Mouse (Mus musculus) forebrain, postnatal 0 days (tissue): ENCODE results near the gene Rab27a. TPM values are rescaled to one million over a fixed set of nuclear protein-coding genes. Genes with fewer than 3 reads are reported as not detected.

Source experiments
- ATAC-seq: fragments of 200-750 bp; cut with Nextera tagmentation; 2 replicates; pipeline ENCODE4 v1.8.0; 2017; ENCODE audit warnings: mild to moderate bottlenecking, moderate library complexity
- DNase-seq: peaks from one replicate; pipeline ENCODE4 v3.0.0-alpha.2; 2015
- H3K27ac ChIP-seq: fragments of 300-500 bp; sonication (generic); 2 replicates; pipeline ENCODE4 v1.5.1; 2014; ENCODE audit warnings: low read depth, mild to moderate bottlenecking, antibody characterized with exemption, low read length, moderate library complexity, mixed read lengths
- H3K27me3 ChIP-seq: fragments of 300-500 bp; sonication (generic); 2 replicates; pipeline ENCODE4 v1.6.1; 2014; ENCODE audit warnings: mild to moderate bottlenecking, low read length, mixed read lengths; ENCODE audit not compliant: insufficient read depth
- H3K36me3 ChIP-seq: fragments of 300-500 bp; sonication (generic); 2 replicates; pipeline ENCODE4 v1.6.1; 2014; ENCODE audit warnings: mild to moderate bottlenecking, moderate library complexity; ENCODE audit not compliant: insufficient read depth
- H3K4me1 ChIP-seq: fragments of 300-500 bp; sonication (generic); 2 replicates; pipeline ENCODE4 v1.6.1; 2014; ENCODE audit warnings: antibody characterized with exemption; ENCODE audit not compliant: insufficient read depth
- H3K4me2 ChIP-seq: fragments of 300-500 bp; sonication (generic); 2 replicates; pipeline ENCODE4 v1.6.1; 2014; ENCODE audit warnings: low read depth, mild to moderate bottlenecking, moderate library complexity
- H3K4me3 ChIP-seq: fragments of 300-500 bp; sonication (generic); 2 replicates; pipeline ENCODE4 v1.5.1; 2014; ENCODE audit warnings: low read depth, low read length, mixed read lengths
- H3K9ac ChIP-seq: fragments of 300-500 bp; sonication (generic); 2 replicates; pipeline ENCODE4 v1.6.1; 2014; ENCODE audit warnings: mild to moderate bottlenecking
- H3K9me3 ChIP-seq: fragments of 300-500 bp; sonication (generic); 2 replicates; pipeline ENCODE4 v1.6.1; 2016; ENCODE audit warnings: low read length
- CTCF ChIP-seq: sonication (generic); IDR thresholded peaks from 2 replicates; pipeline ENCODE4 v1.5.1; 2016; ENCODE audit warnings: antibody characterized with exemption, control low read depth, low read depth
- WGBS: fragments of 180-500 bp; shearing (Covaris S2); extraction: QIAGEN DNeasy Blood & Tissue Kit; methylation state at CpG from one replicate; pipeline ENCODE4 v1.1.7; 2014; 5-methylcytosine and 5-hydroxymethylcytosine counted together
- polyA plus RNA-seq: library from polyadenylated mRNA; unstranded; fragments of >200 nt; fragmentation: Nextera tagmentation; extraction: Ambion mirVana; gene quantifications from 2 replicates; pipeline ENCODE4 v1.2.1, GENCODE M21; 2015
- total RNA-seq: library from RNA; depleted of rRNA; stranded (reverse); fragments of >200 nt; gene quantifications from 2 replicates; pipeline ENCODE4 v1.2.3, GENCODE M21; 2014

Gene Rab27a
- total and polyA plus RNA-seq, 2 experiments from 2014 or later: 2.3 to 5.6 TPM

DNA sequence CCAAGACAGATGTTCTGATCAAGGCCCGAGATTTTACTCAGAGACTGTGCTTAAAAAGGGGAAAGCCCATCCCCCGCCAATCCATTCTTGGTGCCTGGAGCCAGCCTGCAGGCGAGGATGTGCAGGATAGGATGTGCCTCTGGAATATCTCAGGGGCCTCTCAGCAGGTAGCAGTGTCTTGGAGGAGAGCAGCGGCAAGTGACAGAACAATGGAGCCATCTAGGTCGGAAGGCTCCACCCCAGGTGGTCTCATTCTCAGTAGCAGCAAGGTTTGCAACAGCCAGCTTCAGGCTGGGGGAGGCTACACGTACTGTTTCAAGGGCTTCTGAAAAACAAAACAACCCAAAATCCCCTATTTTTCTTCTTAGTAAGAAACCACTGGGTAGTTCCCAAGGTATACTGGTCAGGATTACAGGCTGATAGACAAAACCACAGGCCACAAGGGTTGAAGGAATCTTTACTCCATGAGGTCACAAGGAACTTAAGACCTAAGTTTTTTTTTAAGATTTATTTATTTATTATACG lies 35.2 kb downstream of the Rab27a start:
- no peak for TF ChIP-seq CTCF
- no peak overlapping the region for H3K27ac ChIP-seq
- DNase-seq: no peak
- H3K9me3 ChIP-seq: no peaks in the 10 kb centered on the region
- H3K36me3 ChIP-seq: no peaks in the 10 kb centered on the region
- no peak overlapping the region for H3K4me2 ChIP-seq
- H3K4me3 ChIP-seq: no peak overlapping the region
- H3K9ac ChIP-seq: no peak overlapping the region
- WGBS: 35% methylated on average over 7 of the region's 7 CpGs
- H3K4me1 ChIP-seq: no peaks in the 10 kb centered on the region
- no peaks in the 10 kb centered on the region for H3K27me3 ChIP-seq
- ATAC-seq: no peak

DNA sequence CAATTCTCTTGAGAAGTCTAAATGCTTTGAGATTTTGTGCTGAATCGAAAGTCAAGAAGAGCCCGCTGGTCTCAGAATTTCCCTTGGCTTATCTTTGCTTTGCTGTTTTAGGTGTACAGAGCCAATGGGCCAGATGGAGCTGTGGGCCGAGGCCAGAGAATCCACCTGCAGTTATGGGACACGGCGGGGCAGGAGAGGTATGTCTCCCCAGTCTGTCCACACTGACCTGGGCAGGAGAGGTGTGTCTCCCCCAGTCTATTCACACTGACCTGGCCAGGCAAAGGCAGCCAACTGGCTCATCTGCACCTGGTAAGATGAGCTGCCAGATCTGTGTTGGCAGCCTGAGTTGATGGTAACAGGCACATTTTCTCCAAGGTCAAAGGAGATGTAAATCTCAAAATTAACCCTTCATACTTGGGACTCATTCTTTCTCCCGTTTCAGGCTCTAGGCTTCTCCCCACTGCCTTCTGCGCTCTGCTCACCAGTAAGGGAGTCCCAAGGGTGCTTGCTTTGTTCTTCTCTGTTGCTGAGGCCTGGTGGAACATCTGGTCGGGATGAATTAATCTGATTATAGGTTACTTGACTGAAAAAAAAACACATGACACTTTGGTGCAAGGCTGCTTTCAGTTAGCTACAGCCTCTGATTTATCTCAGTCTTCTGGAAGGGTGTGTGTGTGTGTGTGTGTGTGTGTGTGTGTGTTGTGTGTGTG lies 37.8 kb downstream of the Rab27a start:
- Histone ChIP-seq H3K36me3 (no peaks in the 10 kb centered on the region), H3K4me1 (no peaks in the 10 kb centered on the region), H3K4me2 (no peak overlapping the region), H3K4me3 (no peak overlapping the region), H3K27ac (no peak overlapping the region), H3K9ac (no peak overlapping the region), H3K9me3 (no peaks in the 10 kb centered on the region), H3K27me3 (no peaks in the 10 kb centered on the region)
- DNase-seq (no peak), ATAC-seq (no peak)
- no peak for TF ChIP-seq CTCF
- WGBS: 85% methylated on average over 8 of the region's 8 CpGs

DNA sequence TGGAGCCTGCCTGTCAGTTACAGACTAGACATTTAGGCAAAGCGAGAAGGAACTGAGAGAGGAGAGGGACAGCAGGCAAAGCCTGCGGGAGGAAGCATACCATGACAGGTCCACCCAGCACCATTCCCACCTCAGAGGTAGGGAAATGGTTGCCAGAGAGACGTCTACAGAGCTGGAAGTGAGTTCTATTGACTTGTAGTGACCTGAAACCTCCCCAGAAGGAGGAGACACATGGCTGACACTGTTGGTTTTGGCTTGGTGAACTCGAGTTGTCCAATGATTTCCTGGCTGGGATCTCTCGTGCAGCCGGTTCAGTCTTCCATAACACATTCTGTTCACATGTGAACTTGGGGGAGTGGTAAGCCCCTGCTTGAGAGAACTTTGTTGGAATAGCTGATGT lies 39.3 kb downstream of the Rab27a start:
- 78% methylated on average over 6 of the region's 6 CpGs for WGBS

DNA sequence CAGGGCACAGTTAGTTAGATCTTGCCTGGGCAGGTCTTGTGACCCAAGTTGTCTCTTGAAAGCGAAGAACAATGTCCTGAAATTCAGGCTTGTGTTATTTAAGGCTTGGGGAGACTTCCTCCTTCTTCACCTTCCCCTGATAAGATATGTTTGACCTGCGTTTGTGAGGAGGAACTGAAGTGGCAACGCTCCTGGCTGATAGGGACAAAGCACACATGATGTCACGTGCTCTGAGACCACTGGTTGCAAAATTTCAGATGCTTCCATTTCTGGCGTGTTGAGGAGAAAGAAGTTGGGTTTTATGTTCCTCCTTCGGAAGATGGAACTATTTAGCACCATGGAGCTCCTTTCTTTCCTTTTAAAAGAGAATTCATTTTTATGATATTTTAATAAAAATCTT lies 41.2 kb downstream of the Rab27a start:
- no peak for ATAC-seq
- no peak for DNase-seq

More for the DNA sequence above, 39.3 kb downstream of the Rab27a start:
- TF ChIP-seq CTCF: no peak
- Histone ChIP-seq H3K9me3 (no peaks in the 10 kb centered on the region), H3K4me3 (no peak overlapping the region), H3K27me3 (no peaks in the 10 kb centered on the region), H3K9ac (no peak overlapping the region), H3K4me1 (no peaks in the 10 kb centered on the region), H3K4me2 (no peak overlapping the region), H3K27ac (no peak overlapping the region), H3K36me3 (no peaks in the 10 kb centered on the region)
- DNase-seq (no peak), ATAC-seq (no peak)

DNA sequence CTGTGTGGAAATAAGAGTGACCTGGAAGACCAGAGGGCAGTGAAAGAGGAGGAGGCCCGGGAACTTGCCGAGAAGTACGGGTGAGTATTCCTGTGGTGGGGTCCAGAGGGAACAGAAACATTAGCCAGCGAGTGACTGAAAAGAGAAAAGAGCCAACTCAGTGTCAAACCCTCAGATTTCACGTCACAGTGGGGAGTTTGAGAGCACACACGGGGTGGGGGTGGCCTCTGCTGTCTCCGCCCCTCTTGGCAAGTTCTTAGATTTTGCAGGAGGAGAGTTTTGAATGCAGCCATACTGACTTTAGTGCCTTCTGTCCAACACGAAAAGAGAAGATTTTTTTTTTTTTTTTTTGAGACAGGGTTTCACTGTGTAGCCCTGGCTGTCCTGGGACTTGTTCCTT lies 42.5 kb downstream of the Rab27a start:
- no peak overlapping the region for H3K27ac ChIP-seq
- no peak for TF ChIP-seq CTCF
- H3K9ac ChIP-seq: no peak overlapping the region
- H3K27me3 ChIP-seq: no peaks in the 10 kb centered on the region
- no peak overlapping the region for H3K4me3 ChIP-seq
- no peaks in the 10 kb centered on the region for H3K36me3 ChIP-seq
- DNase-seq (no peak), ATAC-seq (no peak)
- H3K4me1 ChIP-seq: no peaks in the 10 kb centered on the region
- H3K4me2 ChIP-seq: no peak overlapping the region
- 63% methylated on average over 8 of the region's 8 CpGs for WGBS
- no peaks in the 10 kb centered on the region for H3K9me3 ChIP-seq

More for the DNA sequence above, 41.2 kb downstream of the Rab27a start:
- Histone ChIP-seq H3K4me1 (no peaks in the 10 kb centered on the region), H3K9me3 (no peaks in the 10 kb centered on the region), H3K4me3 (no peak overlapping the region), H3K4me2 (no peak overlapping the region), H3K9ac (no peak overlapping the region), H3K36me3 (no peaks in the 10 kb centered on the region), H3K27ac (no peak overlapping the region), H3K27me3 (no peaks in the 10 kb centered on the region)
- 86% methylated on average over 6 of the region's 6 CpGs for WGBS
- TF ChIP-seq CTCF: no peak

DNA sequence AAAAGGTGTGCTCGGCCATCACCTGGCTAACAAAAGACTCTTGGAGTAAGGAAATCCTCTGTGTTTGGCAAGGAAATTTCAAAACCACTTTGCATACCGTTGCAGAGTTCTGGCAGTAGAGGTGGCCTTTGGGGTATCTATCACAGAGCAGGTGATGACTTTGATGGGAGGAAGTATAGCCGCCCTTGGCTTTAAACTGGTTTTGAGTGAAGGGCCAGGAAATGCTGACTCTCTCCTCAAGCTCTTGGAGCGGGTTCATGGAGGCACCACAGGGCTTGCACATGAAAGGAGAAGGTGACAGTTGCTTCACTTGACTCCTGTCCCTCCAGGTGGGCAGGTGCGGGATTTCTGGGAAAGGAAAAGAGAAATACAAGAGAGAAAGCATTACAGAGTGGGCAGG lies 42.9 kb downstream of the Rab27a start:
- H3K4me1 ChIP-seq: no peaks in the 10 kb centered on the region
- H3K27ac ChIP-seq: no peak overlapping the region
- 79% methylated on average over 5 of the region's 5 CpGs for WGBS
- H3K9me3 ChIP-seq: no peaks in the 10 kb centered on the region
- no peaks in the 10 kb centered on the region for H3K36me3 ChIP-seq
- no peak overlapping the region for H3K4me3 ChIP-seq
- DNase-seq: no peak
- ATAC-seq: no peak
- H3K27me3 ChIP-seq: no peaks in the 10 kb centered on the region
- TF ChIP-seq CTCF: no peak
- H3K4me2 ChIP-seq: no peak overlapping the region
- no peak overlapping the region for H3K9ac ChIP-seq

DNA sequence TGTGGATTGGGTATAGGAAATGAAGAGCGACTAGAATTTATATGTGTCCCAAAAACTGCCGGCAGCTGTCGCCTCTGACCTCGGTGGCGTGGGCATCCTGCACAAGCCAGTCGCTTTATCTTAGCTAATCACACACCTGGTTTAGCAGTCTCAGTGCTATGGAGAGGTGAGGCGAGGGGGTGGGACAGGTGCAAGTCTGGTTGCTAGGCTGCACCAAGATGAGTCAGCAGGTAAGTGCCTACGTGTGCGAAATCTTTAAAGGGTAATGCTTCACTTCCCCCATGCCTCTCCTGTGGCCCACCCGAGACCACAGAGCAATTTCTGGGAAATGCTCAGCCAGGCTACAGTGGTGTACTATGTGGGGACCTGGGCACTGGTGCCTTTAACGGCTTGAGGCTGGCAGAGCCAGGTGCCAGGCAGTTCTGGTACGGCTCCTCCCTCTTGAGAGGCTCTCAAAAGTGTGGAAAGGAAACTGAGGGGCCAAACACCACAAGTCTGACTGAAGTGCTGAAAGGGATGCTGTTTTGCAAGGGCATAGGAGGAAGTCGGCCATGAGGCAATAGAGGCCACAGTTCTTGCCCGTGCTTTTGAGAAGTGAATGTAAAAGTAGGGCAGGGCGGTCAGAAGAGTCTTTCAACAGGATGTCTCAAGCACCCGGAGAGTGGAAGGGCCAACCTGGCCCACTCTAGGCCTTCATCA lies 44.7 kb downstream of the Rab27a start:
- Histone ChIP-seq H3K4me2 (no peak overlapping the region), H3K4me3 (no peak overlapping the region), H3K4me1 (no peaks in the 10 kb centered on the region), H3K36me3 (no peaks in the 10 kb centered on the region), H3K27ac (no peak overlapping the region), H3K9me3 (no peaks in the 10 kb centered on the region), H3K27me3 (no peaks in the 10 kb centered on the region), H3K9ac (no peak overlapping the region)
- ATAC-seq (0 out of 2 replicates have a peak, but pooled peaks have one; percentile 14), DNase-seq (no peak)
- 80% methylated on average over 16 of the region's 16 CpGs for WGBS
- no peak for TF ChIP-seq CTCF
